Mouse (Mus musculus) G1E-ER4 (cell line): ENCODE data around the gene Mctp1. TPM values are rescaled to one million over a fixed set of nuclear protein-coding genes. Genes with fewer than 3 reads are reported as not detected.

ENCODE experiments used
- GATA1 ChIP-seq: IDR thresholded peaks from one replicate; pipeline ENCODE4 v1.8.0; 2012; ENCODE audit warnings: low read length, inconsistent platforms
- polyA plus RNA-seq: library from polyadenylated mRNA; stranded (reverse); fragments of >175 nt; gene quantifications from 2 replicates; pipeline ENCODE4 v1.2.3, GENCODE M21; 2012

Mctp1 gene
- polyA plus RNA-seq, 1 experiment = 1.7 TPM

DNA sequence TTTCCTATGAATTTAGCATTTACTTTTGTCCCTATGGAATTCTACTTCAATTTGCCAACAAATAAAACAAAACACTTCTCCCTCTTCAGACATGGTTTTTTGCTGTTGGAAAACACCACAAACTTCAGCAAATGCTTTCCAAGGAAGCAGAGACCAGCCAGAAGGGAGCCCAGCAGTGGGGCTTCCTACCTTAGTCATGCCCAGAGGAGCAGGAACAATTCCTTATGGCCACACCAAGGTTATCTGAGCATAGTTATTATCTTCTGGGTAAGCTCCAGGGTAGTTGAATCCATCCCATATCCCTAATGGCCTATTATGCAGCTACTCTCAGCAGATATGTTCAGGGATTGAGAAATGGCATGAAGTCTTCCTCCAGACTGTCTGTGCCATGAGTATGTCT is 52.1 kb downstream of the Mctp1 start:
- no peak for TF ChIP-seq GATA1

DNA sequence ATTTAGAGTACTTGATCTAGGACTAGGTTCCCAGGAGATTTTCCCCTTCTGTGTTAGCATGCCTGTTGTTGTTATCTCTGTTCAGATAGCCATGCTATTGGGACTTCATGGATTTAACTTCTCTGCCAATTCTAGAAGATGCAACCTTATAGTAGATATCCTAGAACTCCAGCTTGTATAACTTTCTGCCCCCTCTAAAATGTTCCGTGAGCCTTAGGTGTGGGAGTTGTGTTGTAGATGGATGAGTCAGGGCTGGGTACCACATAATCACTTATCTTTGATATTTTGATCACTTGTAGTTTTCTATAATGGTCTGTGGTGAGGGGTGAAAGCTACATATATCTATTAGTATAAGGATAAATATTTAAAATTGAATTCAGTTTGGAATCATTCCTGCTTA is 54.4 kb downstream of the Mctp1 start:
- no peak for TF ChIP-seq GATA1

DNA sequence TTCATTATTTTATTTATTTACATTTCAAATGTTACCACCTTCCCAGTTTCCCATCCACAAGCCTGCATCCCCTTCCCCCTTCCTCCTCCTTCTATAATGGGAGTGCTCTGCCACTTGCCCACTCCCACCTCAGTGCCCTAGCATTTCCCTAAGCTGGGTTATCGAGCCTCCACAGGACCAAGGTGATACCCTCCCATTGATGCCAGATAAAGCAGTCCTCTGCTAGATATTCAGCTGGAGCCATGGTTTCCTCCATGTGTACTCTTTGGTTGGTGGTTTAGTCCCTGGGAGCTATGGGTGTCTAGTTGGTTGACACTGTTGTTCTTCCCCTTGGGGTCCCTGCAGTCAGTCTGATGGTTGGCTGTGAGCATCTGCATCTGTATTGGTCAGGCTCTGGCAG is 61.7 kb downstream of the Mctp1 start:
- no peak for TF ChIP-seq GATA1

DNA sequence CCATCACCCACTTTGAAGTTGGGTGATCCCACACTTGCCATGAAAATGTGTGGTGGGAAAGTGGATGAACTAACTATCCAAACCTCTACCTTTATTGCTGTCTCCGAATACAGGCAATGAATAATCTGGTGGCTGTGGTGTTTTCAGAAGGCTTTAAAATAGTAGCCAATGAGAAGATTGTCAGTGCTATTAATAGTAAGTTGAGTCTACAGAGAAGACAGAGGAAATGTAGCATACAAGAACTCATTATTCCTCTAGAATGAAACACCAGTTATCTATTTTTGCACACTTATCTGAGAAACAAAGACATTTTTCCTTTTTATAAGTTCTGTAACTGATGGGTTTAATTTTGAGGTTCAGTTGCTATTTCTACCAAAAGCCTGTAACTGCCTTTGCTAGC is 63.2 kb downstream of the Mctp1 start:
- TF ChIP-seq GATA1 = no peak

DNA sequence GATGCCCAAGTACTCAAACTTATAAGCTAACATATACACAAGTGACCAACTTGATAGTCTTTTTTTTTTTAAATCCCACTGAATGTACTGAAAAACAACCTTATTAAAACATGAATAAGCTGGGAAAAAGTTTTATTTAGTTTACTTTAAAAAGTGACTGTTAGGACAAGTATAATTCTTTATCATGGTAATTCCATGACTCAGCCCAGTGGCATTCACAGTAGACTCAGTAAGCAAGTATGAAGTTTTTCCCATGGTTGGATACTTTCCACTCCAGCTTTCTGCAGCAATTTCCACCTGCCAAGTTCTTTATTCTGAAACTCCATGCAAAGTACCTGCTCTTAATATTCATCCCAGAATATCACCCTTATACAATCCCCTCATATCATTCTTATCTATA is 97.3 kb downstream of the Mctp1 start:
- no peak for TF ChIP-seq GATA1

DNA sequence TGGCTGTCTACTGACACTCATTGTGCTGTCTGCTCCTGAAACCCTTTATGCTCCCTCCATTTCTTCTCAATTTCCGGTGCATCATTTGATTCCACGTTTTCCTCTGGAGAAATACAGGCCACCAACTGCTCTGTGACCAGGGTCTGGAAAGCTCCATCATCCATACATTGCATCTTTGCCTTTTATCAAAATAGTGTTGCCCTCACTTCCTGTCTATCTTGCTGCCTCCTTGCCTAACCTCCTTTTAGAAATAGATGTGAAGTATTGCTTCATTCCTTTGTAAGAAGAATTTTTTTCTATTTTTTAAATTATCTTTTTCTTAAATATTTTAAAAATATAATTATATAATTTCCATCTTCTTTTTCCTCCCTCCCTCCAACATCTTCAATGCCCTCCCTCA is 98.7 kb downstream of the Mctp1 start:
- no peak for TF ChIP-seq GATA1

DNA sequence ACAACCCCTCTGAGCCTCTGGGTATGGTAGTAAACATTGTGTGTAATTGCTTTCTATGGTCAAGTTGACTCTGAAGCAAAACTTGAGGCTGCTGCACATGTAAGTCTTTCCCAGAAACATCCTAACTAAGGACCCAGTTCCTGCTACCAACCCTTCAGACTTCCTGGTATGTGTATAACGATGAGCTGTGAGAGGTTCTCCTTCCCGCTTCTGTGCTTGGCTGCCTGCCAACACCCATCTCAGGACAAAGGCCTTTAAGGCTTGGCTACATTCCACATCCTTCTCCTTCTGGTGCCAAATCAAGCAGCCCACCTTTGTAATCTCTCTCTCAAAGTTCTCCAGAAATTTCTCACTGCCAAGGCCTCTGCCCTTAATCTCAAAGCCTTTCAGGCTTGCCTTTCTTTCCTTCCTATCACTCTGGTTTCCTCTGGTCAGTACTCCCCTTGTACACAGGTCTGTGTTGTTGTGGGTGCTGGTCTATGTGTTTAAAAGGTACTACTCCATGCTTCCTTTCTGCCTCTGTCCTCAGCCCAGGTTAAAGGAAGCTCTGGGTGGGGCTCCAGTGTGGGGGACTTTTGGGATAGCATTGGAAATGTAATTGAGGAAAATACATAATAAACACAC is 99.9 kb downstream of the Mctp1 start:
- no peak for TF ChIP-seq GATA1

DNA sequence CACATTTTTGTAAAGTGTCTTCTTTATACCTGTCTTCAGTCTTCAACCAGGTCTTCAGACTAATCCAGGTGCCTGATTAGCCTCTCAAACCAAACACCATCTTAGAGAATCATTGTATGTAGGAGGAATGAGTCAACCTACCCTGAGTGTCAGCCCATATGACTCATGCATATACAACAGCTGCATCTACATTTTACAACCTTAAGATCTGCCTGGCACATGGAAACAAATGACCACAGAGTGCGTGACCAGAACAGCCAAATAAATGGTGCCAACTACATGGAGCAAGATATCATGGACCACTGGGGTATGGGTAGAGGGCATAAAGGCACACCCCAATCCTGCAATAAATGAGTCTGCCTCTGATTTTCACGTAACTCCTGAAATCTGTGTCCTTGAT is 131.6 kb downstream of the Mctp1 start:
- no peak for TF ChIP-seq GATA1

DNA sequence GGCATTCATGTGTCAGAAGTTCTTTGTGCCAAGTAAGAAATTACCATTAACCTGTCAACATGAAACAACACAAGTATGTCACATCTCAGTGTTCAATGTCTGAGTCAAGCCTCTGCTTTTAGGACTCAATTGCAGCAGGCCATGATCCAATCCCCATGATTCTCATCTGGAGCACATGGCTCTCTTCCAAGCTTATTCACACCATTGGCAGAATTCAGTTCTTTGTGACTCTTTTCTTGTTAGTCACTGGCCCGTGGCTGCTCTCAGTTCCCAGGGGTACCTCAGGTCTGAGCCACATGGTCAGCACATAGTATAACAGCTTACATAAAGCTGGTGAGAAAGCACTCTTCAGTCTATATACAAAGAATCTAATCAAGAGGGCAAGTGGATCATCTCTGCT is 138.8 kb downstream of the Mctp1 start:
- TF ChIP-seq GATA1 = no peak

DNA sequence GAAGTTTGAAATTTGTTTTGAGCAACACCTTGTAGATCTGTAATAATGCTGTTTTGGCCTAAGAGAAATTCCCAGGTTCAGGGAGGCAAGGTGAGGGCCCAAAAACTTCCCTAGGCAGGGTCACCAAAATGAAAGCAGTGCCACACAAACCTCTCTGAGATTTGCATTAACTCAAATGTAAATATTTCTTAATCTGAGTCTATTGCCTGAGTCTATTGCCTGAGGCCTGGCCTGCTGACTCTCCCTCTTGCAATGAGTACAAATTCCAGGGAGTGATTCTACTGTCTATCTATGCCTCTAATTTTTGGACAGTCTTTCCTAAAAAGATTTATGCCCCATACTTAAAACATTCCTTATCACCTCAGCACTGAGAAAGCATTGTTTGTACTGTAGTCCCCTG is 143.0 kb downstream of the Mctp1 start:
- no peak for TF ChIP-seq GATA1

DNA sequence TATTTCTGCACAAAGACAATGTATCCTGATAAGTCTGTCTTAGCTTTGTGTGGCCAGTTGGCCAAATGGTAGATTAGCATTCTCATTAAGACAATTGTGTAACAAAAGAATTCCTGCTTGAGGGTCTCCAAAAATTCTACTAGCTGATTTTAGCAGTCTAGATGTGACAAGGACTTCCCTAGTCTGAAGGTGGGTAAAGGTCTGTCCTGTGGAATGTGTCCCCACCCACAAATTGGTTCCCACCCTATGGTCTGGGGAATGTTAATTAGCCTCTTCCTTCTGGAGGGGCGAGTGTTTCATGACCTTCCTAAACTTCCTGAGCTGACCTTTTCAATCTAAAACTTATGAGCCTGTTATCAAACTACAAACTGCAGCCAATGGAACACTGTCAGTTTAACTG is 143.4 kb downstream of the Mctp1 start:
- no peak for TF ChIP-seq GATA1

DNA sequence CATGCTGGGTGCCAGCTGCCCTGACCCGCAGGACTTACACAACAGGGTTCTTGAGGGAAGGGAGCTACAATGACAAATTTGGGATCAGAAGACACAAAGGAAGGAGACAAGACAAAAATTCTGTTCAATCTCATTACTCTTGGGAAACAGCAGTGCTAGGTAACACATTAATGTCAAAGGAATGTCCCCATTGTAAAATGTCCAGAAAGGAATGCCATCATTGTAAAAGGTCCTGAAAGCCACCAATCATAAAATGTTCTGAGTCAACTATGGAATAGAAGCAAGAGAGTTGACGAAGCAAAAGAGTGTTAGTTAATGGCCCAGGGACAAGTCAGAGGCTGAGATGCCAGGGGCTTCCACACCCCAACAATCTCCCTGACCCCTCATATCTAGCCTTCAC is 145.6 kb downstream of the Mctp1 start:
- TF ChIP-seq GATA1 = no peak

DNA sequence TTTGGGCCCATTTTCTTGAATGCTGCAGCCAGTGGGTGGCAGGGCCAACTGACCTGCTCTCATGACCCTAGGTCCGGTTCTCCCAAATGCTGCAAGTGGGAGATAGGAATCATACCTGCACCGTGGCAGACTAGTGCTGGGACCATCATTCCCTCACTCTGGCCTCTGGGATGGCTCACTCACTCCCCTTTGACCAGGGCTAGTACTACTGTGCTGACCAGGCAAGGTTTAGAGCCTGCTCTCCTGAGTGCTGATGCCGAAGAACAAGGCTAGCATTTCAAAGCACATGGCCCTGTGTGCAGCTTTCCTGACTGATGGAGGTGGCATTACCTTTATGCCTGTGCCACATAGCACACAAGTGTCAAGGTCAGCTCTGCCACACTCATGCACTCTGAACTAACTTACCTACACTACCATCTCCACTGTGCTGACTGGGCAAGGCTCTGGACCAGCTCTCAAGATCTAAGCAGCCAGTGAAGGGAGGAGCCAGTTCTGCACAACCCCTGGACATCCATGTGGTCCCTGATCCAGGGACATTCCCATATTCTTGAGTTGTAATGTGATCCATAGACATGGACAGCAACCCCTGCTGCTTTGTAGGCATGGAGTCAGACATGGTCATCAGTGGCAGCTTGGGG is 146.7 kb downstream of the Mctp1 start:
- no peak for TF ChIP-seq GATA1

DNA sequence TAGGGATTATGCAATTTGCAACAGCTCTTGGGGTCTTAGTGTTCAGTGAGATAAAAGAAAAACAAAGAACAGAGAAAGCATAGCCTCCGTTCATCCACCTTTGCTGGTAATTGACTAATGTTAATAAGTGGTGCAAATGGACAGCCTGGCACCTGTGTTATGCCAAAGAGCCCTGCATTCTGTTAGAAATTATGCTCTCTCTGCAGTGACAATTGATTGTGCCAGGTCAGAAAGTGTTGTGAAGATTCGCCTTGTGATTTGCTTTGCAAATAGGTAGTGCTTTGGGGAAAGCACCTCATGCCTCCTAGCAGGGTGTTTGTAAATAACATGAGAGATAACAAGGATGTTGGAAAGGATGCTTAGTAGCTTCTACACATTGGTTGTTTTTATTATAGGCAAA is 163.5 kb downstream of the Mctp1 start:
- no peak for TF ChIP-seq GATA1

DNA sequence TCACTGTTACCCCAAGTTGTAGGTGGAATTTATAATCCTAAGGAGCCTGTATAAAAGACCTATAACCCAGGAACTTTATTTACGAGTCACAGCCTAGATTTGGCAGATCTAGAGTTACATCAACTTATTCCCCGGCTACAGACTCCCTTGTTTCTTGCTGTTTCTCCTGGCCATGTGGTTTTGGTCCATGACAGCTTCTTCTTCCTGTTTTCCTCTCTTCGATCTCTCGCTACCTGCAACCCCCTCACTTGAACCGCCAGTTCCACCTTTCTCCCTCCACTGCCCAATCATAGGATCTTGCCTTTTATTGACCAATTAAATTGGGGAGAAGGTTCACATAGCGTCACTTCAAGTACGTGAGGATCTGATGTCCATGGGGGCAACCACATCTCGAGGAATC is 176.6 kb downstream of the Mctp1 start:
- TF ChIP-seq GATA1 = no peak

DNA sequence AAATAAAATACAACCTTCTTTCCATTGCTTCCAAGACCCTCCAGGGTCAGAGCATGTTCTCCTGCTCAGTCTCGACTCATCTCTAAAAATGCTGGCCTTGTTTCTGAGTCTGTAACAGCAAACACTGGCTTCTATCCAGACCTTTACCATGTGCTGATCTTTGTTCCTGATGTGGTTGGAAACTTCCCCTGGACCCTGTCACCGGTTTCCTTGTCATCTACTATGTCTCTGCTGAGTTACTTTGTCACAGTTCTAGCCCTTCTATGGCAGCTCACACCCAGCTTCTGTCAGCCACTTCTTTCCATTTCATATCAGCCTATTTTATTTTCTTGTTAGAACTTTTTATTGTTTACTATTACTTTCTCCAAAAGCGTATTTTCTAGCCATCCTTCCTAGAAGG is 177.3 kb downstream of the Mctp1 start:
- no peak for TF ChIP-seq GATA1

DNA sequence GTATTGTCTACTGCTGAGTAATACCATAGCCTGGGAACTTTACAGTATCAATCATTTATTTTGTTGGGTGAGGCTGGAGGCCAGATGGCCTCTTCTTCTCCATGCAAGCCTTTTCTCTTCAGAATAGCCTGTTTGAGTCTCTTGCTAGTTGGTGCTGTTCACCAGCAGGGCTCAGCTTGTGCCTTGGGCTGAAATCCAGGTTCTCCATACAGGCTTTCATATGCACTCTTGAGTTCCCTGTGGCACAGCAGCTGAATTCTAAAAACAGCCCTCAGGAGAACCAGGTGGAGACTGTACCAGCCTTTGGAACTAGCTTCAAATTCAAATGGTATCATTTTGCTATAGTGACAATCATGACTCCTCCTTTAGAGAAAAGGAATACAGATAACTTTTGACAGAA is 179.7 kb downstream of the Mctp1 start:
- no peak for TF ChIP-seq GATA1

DNA sequence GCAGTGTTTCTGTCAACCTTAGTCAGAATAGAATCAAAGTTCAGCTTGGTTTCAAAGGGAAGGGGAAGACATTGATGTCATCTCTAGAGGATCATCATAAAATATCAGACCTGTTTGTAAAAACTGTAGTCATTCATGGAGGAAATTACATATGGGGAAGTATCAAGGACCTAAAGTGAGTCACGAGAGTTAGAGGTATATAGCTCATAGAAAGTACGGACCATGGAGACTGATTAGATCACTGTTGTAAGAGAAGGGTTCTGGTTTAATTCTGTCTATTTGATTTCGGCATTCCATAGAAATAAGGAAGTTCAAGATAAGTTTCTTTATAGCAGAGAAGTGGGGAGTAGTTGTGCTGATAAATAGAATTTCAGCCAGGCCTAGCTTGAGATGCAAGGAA is 181.7 kb downstream of the Mctp1 start:
- no peak for TF ChIP-seq GATA1
